Mouse (Mus musculus) cortical plate, adult 2 months (tissue): ENCODE results near the gene Zbtb38.

Source experiments
- CTCF ChIP-seq: fragments of 200-500 bp; IDR thresholded peaks from 2 replicates; pipeline ENCODE4 v1.5.1; 2011; ENCODE audit warnings: mild to moderate bottlenecking, control low read depth, low read length; ENCODE audit not compliant: insufficient read depth; ENCODE audit errors: extremely low read depth
- POLR2A ChIP-seq: fragments of 200-500 bp; IDR thresholded peaks from 2 replicates; pipeline ENCODE4 v1.6.1; 2011; ENCODE audit warnings: mild to moderate bottlenecking, low read length, control low read depth; ENCODE audit not compliant: insufficient read depth; ENCODE audit errors: extremely low read depth

DNA sequence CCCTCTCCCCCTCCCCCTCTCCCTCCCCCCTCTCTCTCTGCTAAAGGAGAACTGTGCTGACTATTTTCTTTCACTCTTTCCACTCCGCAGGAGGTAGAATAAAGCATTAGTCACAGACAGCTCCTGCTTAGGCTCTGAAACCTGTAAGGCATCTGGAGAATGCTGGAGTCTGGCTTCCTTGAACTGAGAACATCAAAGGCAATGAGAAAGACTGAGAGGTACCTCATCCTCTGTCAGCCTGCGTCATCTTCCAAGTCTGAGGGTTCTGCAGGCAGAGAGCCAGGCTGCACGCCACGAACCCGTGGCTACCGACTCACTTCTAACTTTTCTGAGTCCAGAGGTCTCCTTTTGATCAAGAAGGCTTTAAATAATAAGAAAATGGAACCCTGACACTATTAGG, 20.5 kb upstream of the Zbtb38 start:
- TF ChIP-seq CTCF, result no peak
- TF ChIP-seq POLR2A, result no peak
